Mouse (Mus musculus): ENCODE data around the gene Zcchc2. TPM values are rescaled to one million over a fixed set of nuclear protein-coding genes. Genes with fewer than 3 reads are reported as not detected.

Gene Zcchc2
- polyA plus RNA-seq, 1 experiment from 2014 or later = 2.2 TPM

GRCm38 (mm10) chr1:105991931-105992837 lies 2.0 kb downstream of the Zcchc2 start:
- WGBS = 30% methylated on average over 17 of the region's 17 CpGs
- Histone ChIP-seq H3K9me3 (no peaks in the 10 kb centered on the region), H3K9ac (peak overlapping the region; percentile 89), H3K27ac (no peak overlapping the region), H3K36me3 (no peaks in the 10 kb centered on the region), H3K27me3 (0 out of 2 replicates have a peak, but pooled peaks cover 2% of the 10 kb centered on the region), H3K4me2 (peak overlapping the region; percentile 89), H3K4me3 (peak overlapping the region; percentile 77), H3K4me1 (replicated peaks) (peaks cover 31% of the 10 kb centered on the region)
- no peak for ATAC-seq (ENCODE audit: low FRiP score)

DNA sequence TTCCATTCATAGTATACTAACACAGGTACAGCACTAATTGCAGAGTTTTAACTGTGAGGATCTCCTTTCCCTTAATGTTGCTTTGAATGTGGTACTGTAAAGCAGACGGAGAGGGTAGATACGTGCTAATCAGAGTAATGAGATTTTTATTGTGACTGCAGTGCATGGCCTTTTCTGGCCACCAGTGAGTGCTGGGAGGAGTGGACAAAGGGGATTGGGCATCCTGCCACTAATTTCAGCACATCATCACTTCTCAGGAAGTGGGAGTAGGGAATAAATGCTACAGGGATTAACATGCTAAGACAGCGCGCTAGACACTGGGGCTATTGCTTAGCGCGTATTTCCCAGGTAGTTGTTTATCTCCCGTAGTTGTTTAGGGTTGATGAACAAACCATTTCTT lies 3.0 kb downstream of the Zcchc2 start:
- H3K4me3 ChIP-seq = peak overlapping the region; percentile 77
- H3K9me3 ChIP-seq = no peaks in the 10 kb centered on the region
- 0 out of 2 replicates have a peak, but pooled peaks cover 2% of the 10 kb centered on the region for H3K27me3 ChIP-seq
- H3K9ac ChIP-seq = peak overlapping the region; percentile 77
- ATAC-seq (ENCODE audit: low FRiP score) = no peak
- peak overlapping the region; percentile 89 for H3K4me2 ChIP-seq
- H3K27ac ChIP-seq = peak overlapping the region; percentile 66
- 6% methylated on average over 7 of the region's 7 CpGs for WGBS
- no peaks in the 10 kb centered on the region for H3K36me3 ChIP-seq
- peaks cover 31% of the 10 kb centered on the region for H3K4me1 ChIP-seq (replicated peaks)

- 0% methylated on average over 37 of the region's 37 CpGs for WGBS
- Histone ChIP-seq H3K27me3 (0 out of 2 replicates have a peak, but pooled peaks cover 2% of the 10 kb centered on the region), H3K4me1 (replicated peaks) (peaks cover 31% of the 10 kb centered on the region), H3K36me3 (no peaks in the 10 kb centered on the region), H3K27ac (peak overlapping the region; percentile 66), H3K4me2 (peak overlapping the region; percentile 89), H3K9ac (peak overlapping the region; percentile 77), H3K4me3 (peak overlapping the region; percentile 77), H3K9me3 (no peaks in the 10 kb centered on the region)
- peak; percentile 70 for ATAC-seq (ENCODE audit: low FRiP score)
These were observed 3.5 kb downstream of the Zcchc2 start for GRCm38 (mm10) chr1:105993601-105994209.

GRCm38 (mm10) chr1:105995966-105996365 lies 5.8 kb downstream of the Zcchc2 start:
- Histone ChIP-seq H3K4me1 (replicated peaks) (peaks cover 27% of the 10 kb centered on the region), H3K27ac (no peak overlapping the region), H3K9me3 (no peaks in the 10 kb centered on the region), H3K36me3 (no peaks in the 10 kb centered on the region), H3K4me3 (no peak overlapping the region), H3K4me2 (no peak overlapping the region), H3K27me3 (0 out of 2 replicates have a peak, but pooled peaks cover 2% of the 10 kb centered on the region), H3K9ac (no peak overlapping the region)
- WGBS = 71% methylated on average over 2 of the region's 2 CpGs
- ATAC-seq (ENCODE audit: low FRiP score) = no peak

DNA sequence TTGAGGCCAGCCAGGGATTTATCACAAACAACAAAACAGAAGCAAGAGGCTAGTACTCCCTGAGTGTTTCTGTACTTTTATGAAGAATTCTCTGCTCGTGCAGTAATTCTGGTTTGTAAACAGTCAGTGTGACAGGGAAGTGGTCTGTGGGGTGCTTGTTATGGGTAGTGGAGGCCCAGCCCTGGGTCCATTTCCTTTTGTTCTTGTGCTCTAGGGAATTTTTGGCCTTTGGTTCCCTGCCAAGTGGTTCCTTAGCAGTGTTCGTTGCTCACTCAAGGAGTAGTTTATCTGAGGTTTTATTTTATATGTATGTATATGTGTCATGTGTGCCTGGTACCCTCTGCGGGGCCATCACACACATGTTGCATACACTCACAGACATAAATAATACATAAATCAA lies 7.1 kb downstream of the Zcchc2 start:
- 47% methylated on average over 3 of the region's 3 CpGs for WGBS
- Histone ChIP-seq H3K9ac (no peak overlapping the region), H3K4me3 (no peak overlapping the region), H3K27me3 (0 out of 2 replicates have a peak, but pooled peaks cover 2% of the 10 kb centered on the region), H3K9me3 (no peaks in the 10 kb centered on the region), H3K27ac (no peak overlapping the region), H3K4me1 (replicated peaks) (peaks cover 19% of the 10 kb centered on the region), H3K36me3 (no peaks in the 10 kb centered on the region), H3K4me2 (no peak overlapping the region)
- no peak for ATAC-seq (ENCODE audit: low FRiP score)

GRCm38 (mm10) chr1:105999802-106000201 lies 9.6 kb downstream of the Zcchc2 start:
- Histone ChIP-seq H3K27ac (no peak overlapping the region), H3K4me1 (replicated peaks) (0 out of 2 replicates have a peak, but pooled peaks cover 2% of the 10 kb centered on the region), H3K27me3 (no peaks in the 10 kb centered on the region), H3K9ac (no peak overlapping the region), H3K36me3 (peaks cover 5% of the 10 kb centered on the region), H3K4me3 (no peak overlapping the region), H3K9me3 (no peaks in the 10 kb centered on the region), H3K4me2 (no peak overlapping the region)
- ATAC-seq (ENCODE audit: low FRiP score) = no peak
- 96% methylated on average over 2 of the region's 2 CpGs for WGBS

DNA sequence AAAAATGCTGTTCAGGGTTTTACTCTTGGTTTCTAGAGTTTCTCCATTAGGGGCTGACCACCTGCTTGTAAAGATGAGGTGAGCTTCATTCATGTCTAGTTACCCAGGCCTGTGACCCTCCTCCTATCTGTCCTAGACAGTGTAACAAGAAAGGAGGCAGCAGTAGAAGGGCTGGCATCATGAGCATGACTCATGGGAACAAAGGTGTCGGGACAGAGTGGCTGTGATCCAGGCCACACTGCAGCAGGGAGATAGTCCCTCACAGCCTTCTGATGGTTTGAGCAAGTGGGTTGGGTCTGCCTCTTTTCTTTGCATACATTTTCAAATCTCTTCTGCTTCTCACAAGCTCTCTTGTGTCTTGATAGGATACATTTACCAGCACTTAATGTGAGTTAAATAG lies 17.4 kb downstream of the Zcchc2 start:
- Histone ChIP-seq H3K4me1 (replicated peaks) (no peaks in the 10 kb centered on the region), H3K27me3 (no peaks in the 10 kb centered on the region), H3K4me2 (no peak overlapping the region), H3K4me3 (no peak overlapping the region), H3K9me3 (no peaks in the 10 kb centered on the region), H3K27ac (no peak overlapping the region), H3K36me3 (peaks cover 42% of the 10 kb centered on the region), H3K9ac (no peak overlapping the region)
- no peak for ATAC-seq (ENCODE audit: low FRiP score)
- WGBS = 88% methylated on average over 1 of the region's 1 CpGs

DNA sequence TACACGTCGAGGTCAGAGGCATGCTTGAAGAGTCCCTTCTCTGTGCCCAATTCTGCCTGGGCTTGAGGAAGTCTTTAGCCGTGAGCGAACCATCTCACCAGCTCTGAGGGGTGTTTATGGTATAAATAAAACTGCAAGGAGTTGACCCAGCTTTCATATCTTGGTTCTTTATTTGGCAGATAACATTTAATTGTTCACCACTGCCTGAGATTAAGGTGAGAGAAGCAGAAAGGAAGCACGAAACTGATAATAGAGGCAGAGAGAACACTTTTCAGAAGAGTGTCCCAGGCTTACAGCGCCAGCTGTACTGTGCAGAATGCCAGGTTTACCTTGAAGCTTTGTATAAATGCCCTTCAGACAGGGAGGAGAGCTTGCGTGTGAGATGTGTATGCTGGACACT lies 20.9 kb downstream of the Zcchc2 start:
- Histone ChIP-seq H3K27ac (no peak overlapping the region), H3K9ac (no peak overlapping the region), H3K4me2 (no peak overlapping the region), H3K9me3 (no peaks in the 10 kb centered on the region), H3K36me3 (peaks cover 42% of the 10 kb centered on the region), H3K4me3 (no peak overlapping the region), H3K4me1 (replicated peaks) (no peaks in the 10 kb centered on the region), H3K27me3 (no peaks in the 10 kb centered on the region)
- 91% methylated on average over 7 of the region's 7 CpGs for WGBS
- ATAC-seq (ENCODE audit: low FRiP score) = no peak

GRCm38 (mm10) chr1:106013759-106014158 lies 23.6 kb downstream of the Zcchc2 start:
- Histone ChIP-seq H3K36me3 (peaks cover 45% of the 10 kb centered on the region), H3K9ac (no peak overlapping the region), H3K27ac (no peak overlapping the region), H3K4me3 (no peak overlapping the region), H3K9me3 (no peaks in the 10 kb centered on the region), H3K4me2 (no peak overlapping the region), H3K27me3 (no peaks in the 10 kb centered on the region), H3K4me1 (replicated peaks) (no peaks in the 10 kb centered on the region)
- ATAC-seq (ENCODE audit: low FRiP score) = no peak
- WGBS = 84% methylated on average over 2 of the region's 2 CpGs

DNA sequence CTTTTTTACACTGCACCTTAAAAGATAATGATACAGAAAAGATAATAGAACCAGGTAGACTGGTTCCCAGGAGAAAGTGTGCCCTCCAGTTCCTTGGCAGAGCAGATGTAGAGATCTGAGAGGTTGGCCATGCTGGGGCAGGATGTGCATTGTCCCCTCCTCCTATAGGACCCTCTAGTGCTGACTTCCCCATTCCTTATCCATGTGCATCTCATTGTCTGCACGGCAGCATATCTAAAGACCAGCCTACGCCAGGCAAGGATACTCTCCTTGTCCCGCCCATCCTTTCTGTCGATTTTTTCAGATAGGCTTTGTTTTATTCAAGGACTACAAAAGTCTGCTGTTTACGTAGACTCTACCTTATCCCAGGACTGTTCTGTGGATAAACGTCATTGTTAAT lies 26.1 kb downstream of the Zcchc2 start:
- Histone ChIP-seq H3K27me3 (no peaks in the 10 kb centered on the region), H3K9me3 (no peaks in the 10 kb centered on the region), H3K9ac (no peak overlapping the region), H3K4me3 (no peak overlapping the region), H3K4me2 (no peak overlapping the region), H3K4me1 (replicated peaks) (no peaks in the 10 kb centered on the region), H3K27ac (no peak overlapping the region), H3K36me3 (peaks cover 64% of the 10 kb centered on the region)
- no peak for ATAC-seq (ENCODE audit: low FRiP score)
- 84% methylated on average over 6 of the region's 6 CpGs for WGBS

- Histone ChIP-seq H3K4me2 (no peak overlapping the region), H3K36me3 (peaks cover 72% of the 10 kb centered on the region), H3K9ac (no peak overlapping the region), H3K27ac (no peak overlapping the region), H3K9me3 (no peaks in the 10 kb centered on the region), H3K4me1 (replicated peaks) (no peaks in the 10 kb centered on the region), H3K27me3 (no peaks in the 10 kb centered on the region), H3K4me3 (no peak overlapping the region)
- no peak for ATAC-seq (ENCODE audit: low FRiP score)
- WGBS = 67% methylated on average over 6 of the region's 6 CpGs
These were observed 29.6 kb downstream of the Zcchc2 start for GRCm38 (mm10) chr1:106019854-106020253.

DNA sequence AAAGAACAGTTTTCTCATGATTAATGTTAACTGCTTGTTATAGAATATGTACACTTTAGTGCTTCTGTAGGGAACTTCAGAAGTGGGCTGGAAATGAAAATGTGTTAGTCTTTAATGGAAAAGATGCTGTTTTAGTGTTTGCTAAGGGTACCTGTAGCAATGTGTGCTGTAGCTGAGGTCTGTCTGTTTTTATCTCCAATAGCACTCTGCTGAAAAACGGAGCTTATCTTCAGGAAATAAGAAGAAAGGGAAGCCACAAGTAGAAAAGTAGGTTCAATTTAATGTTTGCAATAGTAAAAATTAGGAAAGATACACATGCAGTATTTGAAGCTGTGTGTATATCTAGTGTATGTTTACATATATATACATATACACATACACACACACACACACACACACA lies 32.8 kb downstream of the Zcchc2 start:
- no peak overlapping the region for H3K4me3 ChIP-seq
- H3K9ac ChIP-seq = no peak overlapping the region
- WGBS = 97% methylated on average over 1 of the region's 1 CpGs
- H3K9me3 ChIP-seq = no peaks in the 10 kb centered on the region
- no peak overlapping the region for H3K27ac ChIP-seq
- H3K36me3 ChIP-seq = peaks cover 66% of the 10 kb centered on the region
- ATAC-seq (ENCODE audit: low FRiP score) = no peak
- H3K4me1 ChIP-seq (replicated peaks) = no peaks in the 10 kb centered on the region
- no peak overlapping the region for H3K4me2 ChIP-seq
- H3K27me3 ChIP-seq = no peaks in the 10 kb centered on the region

All from hindbrain, embryonic 13.5 days (tissue).